Mouse (Mus musculus): ENCODE measurements around the gene Setd6. TPM values are rescaled to one million over a fixed set of nuclear protein-coding genes. Genes with fewer than 3 reads are reported as not detected.

Setd6 gene
- polyA plus RNA-seq, 1 experiment from 2014 or later: 23.7 TPM

- H3K9me3 ChIP-seq: no peaks in the 10 kb centered on the region
- no peaks in the 10 kb centered on the region for H3K27me3 ChIP-seq
- no peak overlapping the region for H3K4me3 ChIP-seq
- no peak overlapping the region for H3K4me2 ChIP-seq
- 80% methylated on average over 19 of the region's 19 CpGs for WGBS
- 0 out of 2 replicates have a peak, but pooled peaks have one; percentile 23 for ATAC-seq (ENCODE audit: low FRiP score)
- no peak overlapping the region for H3K27ac ChIP-seq
- H3K9ac ChIP-seq: no peak overlapping the region
- H3K36me3 ChIP-seq: peaks cover 63% of the 10 kb centered on the region
- H3K4me1 ChIP-seq (replicated peaks): peaks cover 20% of the 10 kb centered on the region
Measured at GRCm38 (mm10) chr8:95713100-95714010, 2.3 kb upstream of the Setd6 start.

DNA sequence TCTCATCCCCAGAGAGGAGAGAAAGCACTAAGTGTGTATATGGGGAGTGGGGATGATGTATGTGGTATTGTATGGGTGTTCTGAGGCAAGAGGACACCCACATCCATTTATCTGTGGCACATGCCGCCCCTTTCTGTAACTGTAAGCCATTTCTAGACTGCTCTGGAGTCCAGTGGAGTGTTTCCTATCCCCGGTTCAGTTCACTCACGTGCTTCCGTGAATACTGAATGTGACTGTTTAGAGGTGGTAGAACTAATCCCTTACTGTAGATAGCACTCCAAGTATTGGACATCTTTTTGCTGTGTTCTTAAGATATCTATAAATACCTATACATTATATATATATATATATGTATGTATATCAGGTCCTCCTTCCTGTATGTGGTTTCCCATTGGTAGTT, 1.3 kb upstream of the Setd6 start:
- no peak overlapping the region for H3K27ac ChIP-seq
- no peaks in the 10 kb centered on the region for H3K9me3 ChIP-seq
- H3K9ac ChIP-seq: no peak overlapping the region
- no peak overlapping the region for H3K4me2 ChIP-seq
- H3K4me3 ChIP-seq: no peak overlapping the region
- H3K36me3 ChIP-seq: peaks cover 63% of the 10 kb centered on the region
- 89% methylated on average over 4 of the region's 4 CpGs for WGBS
- no peak for ATAC-seq (ENCODE audit: low FRiP score)
- no peaks in the 10 kb centered on the region for H3K27me3 ChIP-seq
- peaks cover 20% of the 10 kb centered on the region for H3K4me1 ChIP-seq (replicated peaks)

- Histone ChIP-seq H3K4me3 (peak overlapping the region; percentile 87), H3K9ac (peak overlapping the region; percentile 84)
Measured at GRCm38 (mm10) chr8:95714837-95715413, 756 bp upstream of the Setd6 start.

GRCm38 (mm10) chr8:95716546-95717335, 1.1 kb downstream of the Setd6 start:
- Histone ChIP-seq H3K9me3 (no peaks in the 10 kb centered on the region), H3K4me3 (peak overlapping the region; percentile 87), H3K9ac (peak overlapping the region; percentile 84), H3K4me1 (replicated peaks) (peaks cover 20% of the 10 kb centered on the region), H3K27me3 (no peaks in the 10 kb centered on the region), H3K36me3 (peaks cover 57% of the 10 kb centered on the region), H3K27ac (peak overlapping the region; percentile 81), H3K4me2 (peak overlapping the region; percentile 98)
- 22% methylated on average over 21 of the region's 21 CpGs for WGBS
- ATAC-seq (ENCODE audit: low FRiP score): no peak

More at GRCm38 (mm10) chr8:95714837-95715413, 756 bp upstream of the Setd6 start:
- Histone ChIP-seq H3K36me3 (peaks cover 63% of the 10 kb centered on the region), H3K27me3 (no peaks in the 10 kb centered on the region), H3K9me3 (no peaks in the 10 kb centered on the region), H3K4me1 (replicated peaks) (peaks cover 20% of the 10 kb centered on the region), H3K27ac (peak overlapping the region; percentile 81; the same call in 1 of the 2 replicates), H3K4me2 (peak overlapping the region; percentile 98)
- ATAC-seq (ENCODE audit: low FRiP score): no peak
- WGBS: 89% methylated on average over 6 of the region's 6 CpGs

- Histone ChIP-seq H3K27ac (no peak overlapping the region), H3K9me3 (no peaks in the 10 kb centered on the region), H3K4me2 (no peak overlapping the region), H3K4me1 (replicated peaks) (no peaks in the 10 kb centered on the region), H3K27me3 (no peaks in the 10 kb centered on the region), H3K9ac (no peak overlapping the region), H3K36me3 (peaks cover 88% of the 10 kb centered on the region), H3K4me3 (no peak overlapping the region)
- ATAC-seq (ENCODE audit: low FRiP score): no peak
- WGBS: 94% methylated on average over 4 of the region's 4 CpGs
Measured at GRCm38 (mm10) chr8:95727625-95728024, 11.9 kb downstream of the Setd6 start.

- Histone ChIP-seq H3K4me1 (replicated peaks) (no peaks in the 10 kb centered on the region), H3K4me3 (no peak overlapping the region), H3K36me3 (peaks cover 90% of the 10 kb centered on the region), H3K27me3 (no peaks in the 10 kb centered on the region), H3K9ac (no peak overlapping the region), H3K27ac (no peak overlapping the region), H3K9me3 (no peaks in the 10 kb centered on the region), H3K4me2 (no peak overlapping the region)
- WGBS: 84% methylated on average over 7 of the region's 7 CpGs
- ATAC-seq (ENCODE audit: low FRiP score): no peak
Measured at GRCm38 (mm10) chr8:95738596-95738995, 22.9 kb downstream of the Setd6 start.

DNA sequence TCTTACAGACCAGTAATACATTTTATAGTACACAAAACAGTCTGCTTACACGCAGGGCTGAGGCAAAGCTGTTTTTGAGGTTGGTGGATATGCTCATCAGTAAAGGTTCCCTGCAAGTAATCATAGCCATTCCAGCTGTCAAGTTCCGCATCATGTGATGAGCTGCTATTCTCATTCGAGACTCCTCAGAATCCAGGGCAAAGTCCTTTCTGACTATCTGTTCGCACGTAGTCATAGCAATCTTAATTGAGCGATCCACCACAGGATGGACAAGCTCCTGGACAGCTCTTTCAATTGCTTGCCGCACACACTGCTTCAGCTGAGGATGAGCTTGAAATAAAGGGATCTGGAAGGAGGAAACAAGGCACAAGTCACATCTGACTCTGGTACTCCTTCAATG, 26.1 kb downstream of the Setd6 start:
- Histone ChIP-seq H3K27ac (no peak overlapping the region), H3K36me3 (peaks cover 94% of the 10 kb centered on the region), H3K4me3 (no peak overlapping the region), H3K9me3 (no peaks in the 10 kb centered on the region), H3K9ac (no peak overlapping the region), H3K27me3 (no peaks in the 10 kb centered on the region), H3K4me2 (no peak overlapping the region), H3K4me1 (replicated peaks) (no peaks in the 10 kb centered on the region)
- 92% methylated on average over 7 of the region's 7 CpGs for WGBS
- ATAC-seq (ENCODE audit: low FRiP score): no peak

DNA sequence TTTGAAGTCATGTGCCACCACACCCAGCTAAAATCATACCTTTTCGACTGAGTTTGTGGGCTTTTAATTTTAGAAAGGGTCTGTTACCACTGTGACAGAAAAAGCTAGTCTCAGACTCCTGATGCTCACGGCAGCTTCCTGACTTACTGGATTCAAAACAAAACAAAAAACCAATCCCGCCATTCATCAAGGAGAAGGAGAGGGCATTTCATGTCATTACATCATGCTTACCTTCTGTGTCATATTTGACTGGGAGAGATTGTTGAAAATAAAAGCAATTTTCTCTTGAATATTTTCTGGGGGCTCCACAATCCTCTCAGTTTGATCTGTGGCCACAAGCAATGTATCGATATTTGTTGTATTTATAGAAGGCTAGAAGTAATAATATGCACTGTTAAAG, 32.3 kb downstream of the Setd6 start:
- H3K9ac ChIP-seq: no peak overlapping the region
- no peak overlapping the region for H3K4me2 ChIP-seq
- no peaks in the 10 kb centered on the region for H3K4me1 ChIP-seq (replicated peaks)
- H3K27ac ChIP-seq: no peak overlapping the region
- no peak for ATAC-seq (ENCODE audit: low FRiP score)
- H3K9me3 ChIP-seq: no peaks in the 10 kb centered on the region
- no peak overlapping the region for H3K4me3 ChIP-seq
- 92% methylated on average over 4 of the region's 4 CpGs for WGBS
- peaks cover 77% of the 10 kb centered on the region for H3K36me3 ChIP-seq
- no peaks in the 10 kb centered on the region for H3K27me3 ChIP-seq

DNA sequence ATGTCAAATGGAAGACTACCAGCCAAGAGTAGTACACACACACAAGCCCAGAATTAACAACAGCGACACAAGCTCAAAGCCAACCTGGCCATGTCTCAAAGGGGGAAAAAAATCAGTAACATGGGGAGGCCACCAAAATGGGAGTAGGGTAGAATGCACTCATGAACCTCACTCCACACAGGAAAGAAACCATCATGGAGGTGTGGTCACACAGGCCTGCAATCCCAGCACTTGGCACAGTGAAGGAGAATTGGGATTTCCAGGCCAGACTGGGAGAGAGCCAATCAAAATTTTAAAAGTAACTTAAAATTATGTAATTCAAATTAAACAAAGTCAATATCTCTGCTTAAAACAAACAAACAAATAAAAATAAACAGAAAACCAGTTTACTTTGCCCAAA, 36.2 kb downstream of the Setd6 start:
- Histone ChIP-seq H3K4me2 (no peak overlapping the region), H3K9me3 (no peaks in the 10 kb centered on the region), H3K27ac (no peak overlapping the region), H3K27me3 (no peaks in the 10 kb centered on the region), H3K36me3 (peaks cover 66% of the 10 kb centered on the region), H3K4me3 (no peak overlapping the region), H3K4me1 (replicated peaks) (no peaks in the 10 kb centered on the region), H3K9ac (no peak overlapping the region)
- no peak for ATAC-seq (ENCODE audit: low FRiP score)
- WGBS: 94% methylated on average over 1 of the region's 1 CpGs

GRCm38 (mm10) chr8:95760323-95760722, 44.6 kb downstream of the Setd6 start:
- 94% methylated on average over 6 of the region's 6 CpGs for WGBS
- Histone ChIP-seq H3K27me3 (no peaks in the 10 kb centered on the region), H3K27ac (no peak overlapping the region), H3K4me1 (replicated peaks) (no peaks in the 10 kb centered on the region), H3K36me3 (peaks cover 77% of the 10 kb centered on the region), H3K4me2 (no peak overlapping the region), H3K9me3 (no peaks in the 10 kb centered on the region), H3K4me3 (no peak overlapping the region), H3K9ac (no peak overlapping the region)
- ATAC-seq (ENCODE audit: low FRiP score): no peak

- no peak for ATAC-seq (ENCODE audit: low FRiP score)
- Histone ChIP-seq H3K9me3 (no peaks in the 10 kb centered on the region), H3K4me1 (replicated peaks) (no peaks in the 10 kb centered on the region), H3K36me3 (peaks cover 81% of the 10 kb centered on the region), H3K4me3 (no peak overlapping the region), H3K27ac (no peak overlapping the region), H3K9ac (no peak overlapping the region), H3K4me2 (no peak overlapping the region), H3K27me3 (no peaks in the 10 kb centered on the region)
- WGBS: 91% methylated on average over 1 of the region's 1 CpGs
Measured at GRCm38 (mm10) chr8:95764133-95764532, 48.5 kb downstream of the Setd6 start.
